Mouse (Mus musculus) brain, embryonic 14.5 days (tissue): Measurements from ENCODE around the gene A1cf.

Experiments
- CTCF ChIP-seq: fragments of 200-500 bp; IDR thresholded peaks from 2 replicates; pipeline ENCODE4 v1.5.1; 2012; ENCODE audit warnings: inconsistent platforms, mild to moderate bottlenecking, moderate library complexity, borderline replicate concordance; ENCODE audit not compliant: insufficient read depth, insufficient read length; ENCODE audit errors: extremely low read depth
- POLR2A ChIP-seq: fragments of 200-500 bp; IDR thresholded peaks from 2 replicates; pipeline ENCODE4 v1.6.1; 2012; ENCODE audit warnings: mild to moderate bottlenecking, inconsistent platforms, borderline replicate concordance; ENCODE audit not compliant: poor library complexity, insufficient read depth, insufficient read length, severe bottlenecking; ENCODE audit errors: extremely low read depth

- TF ChIP-seq CTCF: no peak
- TF ChIP-seq POLR2A: no peak
Observed at GRCm38 (mm10) chr19:31996916-31997315, 128.4 kb downstream of the A1cf start.
